Mouse (Mus musculus): ENCODE measurements around the gene Olfr943.

The Olfr943 gene

GRCm38 (mm10) chr9:39166004-39166403 lies at the start of gene Olfr943:
Olfr943 (plus strand) TSS chr9:39166304.
- DNase-seq: no peak

GRCm38 (mm10) chr9:39127326-39127725 lies 38.8 kb upstream of the Olfr943 start:
- no peak for DNase-seq

- DNase-seq: no peak
These were observed 38.3 kb upstream of the Olfr943 start, which contains the start of gene Olfr27 for GRCm38 (mm10) chr9:39127831-39128230. Olfr27 (plus strand) TSS chr9:39128131.

GRCm38 (mm10) chr9:39152401-39152800 lies 13.7 kb upstream of the Olfr943 start:
- no peak for DNase-seq

DNA sequence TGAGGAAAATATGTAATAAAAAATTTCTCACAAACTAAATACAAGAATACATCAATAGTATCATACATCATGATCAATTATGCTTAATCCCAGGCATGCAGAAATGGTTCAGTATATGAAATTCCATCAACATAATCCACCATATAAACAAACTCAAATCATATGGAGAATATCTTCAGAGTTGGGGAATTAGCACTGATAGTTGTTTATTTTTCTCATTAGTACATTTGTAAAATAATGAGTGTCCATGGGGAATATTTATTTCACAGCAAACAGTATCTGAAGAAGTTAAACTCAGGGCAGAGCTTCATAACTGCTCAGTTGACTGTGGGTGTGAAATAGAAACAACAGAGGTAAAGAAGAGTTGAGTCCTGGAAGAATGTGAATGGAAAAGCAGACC lies 35.5 kb downstream of the Olfr943 start, which contains the start of gene Olfr944:
TSS of gene Olfr944 (plus strand) at position 301 of the 400 bp plus-strand sequence.
- no peak for DNase-seq

Measured in lung, postnatal 36 days (tissue).